Mouse (Mus musculus) liver, adult (tissue): ENCODE measurements around the gene Cgrrf1.

Source experiments
- GATA4 ChIP-seq: IDR thresholded peaks from 2 replicates; pipeline ENCODE4 v1.6.1; 2014; ENCODE audit warnings: mild to moderate bottlenecking, low read length; ENCODE audit not compliant: insufficient replicate concordance

Gene Cgrrf1

DNA sequence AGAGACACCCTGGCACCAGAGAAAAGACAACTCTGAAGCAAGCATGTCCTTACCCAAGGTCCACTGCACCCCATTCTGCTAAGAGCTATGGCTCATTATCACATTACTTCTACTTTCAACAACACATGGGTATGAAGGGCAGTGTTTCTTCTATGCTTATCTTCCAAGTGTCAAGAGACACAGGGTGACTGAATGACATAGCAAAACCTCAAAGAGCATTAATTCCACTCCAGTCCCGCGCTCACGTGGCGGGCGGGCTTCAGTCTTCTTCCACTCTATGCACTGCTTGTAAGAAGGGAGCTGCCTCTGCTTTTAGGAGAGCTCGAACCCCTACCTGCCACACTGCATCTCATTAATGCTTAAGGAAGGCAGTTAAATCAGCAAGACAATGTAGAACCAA, 16.3 kb upstream of the Cgrrf1 start:
- TF ChIP-seq GATA4 = no peak

- TF ChIP-seq GATA4 = no peak
Measured at GRCm38 (mm10) chr14:46816916-46817622, 14.9 kb upstream of the Cgrrf1 start.

GRCm38 (mm10) chr14:46818743-46819142, 13.2 kb upstream of the Cgrrf1 start:
- TF ChIP-seq GATA4 = no peak

DNA sequence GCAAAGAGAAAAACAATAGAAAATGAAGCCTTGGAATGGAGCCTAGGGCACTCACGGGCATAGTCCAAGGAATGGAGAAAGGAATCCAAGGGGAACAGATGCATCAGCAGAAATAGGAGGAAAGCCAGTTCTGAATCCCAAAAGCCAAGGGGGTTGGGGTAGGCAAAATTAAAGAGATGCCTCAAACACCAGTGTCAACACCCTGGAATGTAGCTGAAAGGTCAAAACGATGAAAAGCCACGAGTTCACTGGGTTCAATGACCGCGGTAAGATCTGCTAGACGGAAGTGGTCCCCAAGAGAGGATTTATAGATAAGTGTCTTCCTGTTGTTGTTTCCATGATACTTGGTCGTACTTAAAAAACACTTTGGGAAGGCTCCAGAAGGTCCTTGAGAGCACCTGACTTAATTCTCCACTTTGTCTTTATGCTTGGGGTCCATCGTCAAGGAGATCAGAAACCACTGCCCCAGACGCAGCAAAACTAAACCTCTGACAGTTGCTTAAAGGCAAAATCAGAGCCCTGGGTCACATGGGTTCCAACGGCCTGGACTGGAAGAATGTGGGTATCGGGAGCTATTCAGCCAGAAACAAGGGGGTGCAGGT, 10.6 kb upstream of the Cgrrf1 start:
- TF ChIP-seq GATA4 = peak; percentile 91

GRCm38 (mm10) chr14:46821873-46822716, 9.8 kb upstream of the Cgrrf1 start, which contains the start of gene Gmfb:
Gene Gmfb, minus strand, starts transcription at chr14:46822242.
- peak; percentile 83; the same call in 1 of the 2 replicates for TF ChIP-seq GATA4

- TF ChIP-seq GATA4 = no peak
Measured at GRCm38 (mm10) chr14:46823996-46824395, 7.9 kb upstream of the Cgrrf1 start.

DNA sequence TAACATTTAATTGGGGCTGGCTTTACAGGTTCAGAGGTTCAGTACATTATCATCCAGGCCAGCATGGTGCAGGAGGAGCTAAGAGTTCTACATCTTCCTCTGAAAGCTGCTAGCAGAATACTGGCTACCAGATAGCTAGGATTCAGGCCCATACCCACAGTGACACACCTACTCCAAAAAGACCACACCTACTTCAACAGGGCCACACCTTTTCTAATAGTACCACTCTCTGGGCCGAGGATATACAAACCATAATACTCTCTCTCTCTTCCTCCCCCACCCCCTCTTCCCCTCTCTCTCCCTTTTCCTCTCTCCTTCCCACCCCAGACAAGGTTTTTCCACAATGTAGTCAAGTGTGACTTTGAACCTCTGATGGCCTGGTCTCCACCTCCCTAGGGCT, 4.5 kb upstream of the Cgrrf1 start:
- TF ChIP-seq GATA4 = no peak

- TF ChIP-seq GATA4 = no peak
Measured at GRCm38 (mm10) chr14:46831295-46831694, 630 bp upstream of the Cgrrf1 start.

DNA sequence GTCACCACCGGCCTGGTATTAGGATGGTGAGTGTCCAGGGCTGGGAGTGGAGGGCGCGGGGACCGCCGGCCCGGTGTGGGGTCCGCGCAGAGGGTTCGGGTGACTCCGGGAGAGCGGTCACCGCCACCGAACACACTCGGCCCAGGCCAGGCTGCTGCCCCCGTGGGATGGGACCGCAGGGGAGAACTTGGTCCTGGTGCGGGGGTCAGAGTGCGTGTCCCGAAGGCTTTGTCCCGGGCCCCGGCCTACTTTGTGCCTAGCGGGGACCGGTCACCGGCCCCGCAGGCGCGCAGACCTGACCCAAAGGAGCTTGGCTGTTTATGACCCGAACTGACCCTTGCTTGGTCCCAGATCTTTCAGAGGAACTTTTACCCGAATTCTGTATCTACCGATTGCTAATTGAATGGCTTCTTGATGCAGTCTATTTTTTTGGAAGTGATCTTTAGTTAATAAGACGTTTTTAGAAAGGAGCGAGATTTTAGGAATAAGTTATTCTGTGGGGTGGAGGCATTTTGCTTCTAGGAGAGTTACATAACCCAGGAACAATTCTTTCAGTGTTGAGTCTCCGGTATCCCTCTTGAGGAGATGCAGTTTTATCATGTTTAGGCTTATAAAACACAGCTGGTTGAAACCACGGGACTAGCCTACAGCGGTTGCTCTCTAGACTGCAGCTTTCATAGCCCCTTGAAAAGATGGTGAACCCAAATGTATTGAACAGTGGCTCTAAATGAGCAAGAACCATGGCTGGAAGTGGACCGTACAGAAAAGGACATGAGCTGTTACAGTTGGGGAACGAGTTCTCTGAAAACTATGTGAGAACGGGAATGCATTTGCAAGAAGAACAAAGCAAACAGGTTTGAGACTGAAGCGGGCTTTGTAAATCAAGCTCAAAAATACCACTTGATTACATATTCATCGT, 688 bp downstream of the Cgrrf1 start:
- TF ChIP-seq GATA4 = no peak

DNA sequence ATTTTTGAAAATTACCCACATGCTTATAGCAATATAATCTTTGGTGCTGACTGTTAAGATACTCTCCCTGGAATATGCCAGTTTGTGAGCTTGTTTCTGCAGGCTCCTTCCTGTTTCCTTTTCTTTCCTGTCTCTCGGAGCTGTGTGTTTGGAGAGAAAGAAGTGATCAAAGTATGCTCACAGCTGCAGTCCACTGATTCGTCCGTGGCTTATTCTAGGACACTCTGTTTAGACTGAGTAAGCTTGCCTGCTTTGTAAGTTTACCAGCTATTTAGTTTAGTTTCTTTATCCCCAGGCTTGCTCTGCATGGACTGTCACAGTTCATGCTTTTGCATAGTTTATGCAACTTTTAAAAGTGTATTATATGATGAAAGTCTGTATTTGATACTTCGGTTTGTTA, 7.4 kb downstream of the Cgrrf1 start:
- no peak for TF ChIP-seq GATA4

DNA sequence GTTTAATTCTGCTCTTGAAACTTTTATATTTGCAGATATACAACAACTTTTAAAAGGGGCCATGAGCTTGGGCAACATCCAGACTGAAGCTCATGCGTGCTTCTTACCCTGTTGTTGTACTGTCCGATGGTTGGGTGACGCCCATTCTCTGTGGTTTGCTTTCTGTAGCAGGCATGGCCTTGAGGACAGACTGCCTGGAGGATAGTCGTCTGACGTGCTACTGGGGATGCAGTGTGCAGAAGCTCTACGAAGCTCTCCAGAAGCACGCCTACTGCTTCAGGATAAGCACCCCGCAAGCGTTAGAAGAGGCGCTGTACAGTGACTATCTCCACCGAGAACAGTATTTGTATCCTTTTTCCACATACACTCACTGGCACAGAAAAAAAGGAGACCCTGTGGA, 13.8 kb downstream of the Cgrrf1 start:
- TF ChIP-seq GATA4 = no peak

- TF ChIP-seq GATA4 = no peak
Measured at GRCm38 (mm10) chr14:46848063-46848590, 16.2 kb downstream of the Cgrrf1 start.

DNA sequence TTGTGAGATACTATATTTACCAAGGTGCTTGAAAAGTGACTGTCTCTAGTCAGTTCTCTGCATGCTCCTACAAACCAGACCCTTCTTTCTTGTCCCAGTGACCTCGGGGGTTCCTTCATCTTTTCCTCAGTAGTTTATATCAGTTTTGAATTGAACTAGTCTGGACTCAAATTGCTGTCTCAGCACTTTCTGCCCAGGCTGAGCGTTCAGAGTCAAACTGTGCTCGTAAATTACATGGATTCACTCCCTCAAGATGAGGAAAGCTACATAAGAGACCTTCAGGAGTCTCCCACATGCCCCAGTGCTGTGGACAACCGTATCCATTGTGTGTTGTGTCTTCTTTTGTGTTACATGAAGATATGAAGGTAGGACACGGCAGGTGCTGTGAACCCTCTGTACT, 16.8 kb downstream of the Cgrrf1 start:
- no peak for TF ChIP-seq GATA4

- TF ChIP-seq GATA4 = no peak
Measured at GRCm38 (mm10) chr14:46849769-46850168, 17.8 kb downstream of the Cgrrf1 start.

GRCm38 (mm10) chr14:46853677-46854076, 21.8 kb downstream of the Cgrrf1 start:
- no peak for TF ChIP-seq GATA4
